Mouse (Mus musculus): ENCODE measurements around the gene Itk.

DNA sequence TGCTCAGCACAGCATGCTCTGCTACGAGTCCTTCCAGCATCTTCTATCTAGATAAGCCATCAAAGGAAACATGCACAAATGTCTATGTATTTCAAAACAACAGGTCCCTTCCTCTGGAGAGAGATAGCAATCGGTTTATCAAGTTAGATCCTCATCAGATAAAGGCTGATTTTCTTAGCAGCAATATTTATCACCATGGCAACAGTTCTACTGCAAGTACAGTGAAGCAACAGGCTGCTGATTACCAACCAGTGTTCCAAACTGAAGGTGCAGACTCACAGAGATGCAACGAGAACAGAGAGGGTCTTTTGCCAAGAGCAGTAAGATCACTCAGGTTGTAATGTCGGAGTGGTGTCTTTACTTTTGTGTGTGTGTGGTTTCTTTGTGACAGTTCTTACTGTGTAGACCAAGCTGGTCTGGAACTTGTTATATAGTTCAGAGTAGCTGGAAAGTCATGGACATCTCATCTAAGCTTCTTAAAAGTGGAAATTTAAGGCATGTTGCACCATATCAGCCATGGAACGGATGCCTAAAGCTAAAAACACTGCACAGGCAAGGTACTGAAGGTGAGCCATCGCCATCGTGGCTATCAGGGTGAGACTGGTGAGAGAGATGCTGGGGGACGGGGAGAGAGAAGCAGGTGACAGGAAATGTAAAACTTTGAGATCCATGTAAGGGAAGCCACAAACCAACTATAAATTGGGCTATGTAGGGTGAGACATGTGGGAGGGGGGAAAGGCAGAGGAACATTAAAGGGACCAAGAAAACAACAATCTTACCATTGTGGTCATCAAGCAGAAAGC, 32.0 kb upstream of the Itk start:
- no peak for TF ChIP-seq CTCF (IDR thresholded peaks at IDR 0.05; ENCODE audit: low read depth)
- TF ChIP-seq EP300 (optimal IDR thresholded peaks at IDR 0.05): no peak

Measured in stomach, postnatal 0 days (tissue).